Mouse (Mus musculus): ENCODE measurements at regions not wholly inside any gene's neighbourhood (a gene's known extent, or its start where the extent isn't known, plus 50 kb on each side); places are given as distances from the start of the nearest gene placed in this dataset.

DNA sequence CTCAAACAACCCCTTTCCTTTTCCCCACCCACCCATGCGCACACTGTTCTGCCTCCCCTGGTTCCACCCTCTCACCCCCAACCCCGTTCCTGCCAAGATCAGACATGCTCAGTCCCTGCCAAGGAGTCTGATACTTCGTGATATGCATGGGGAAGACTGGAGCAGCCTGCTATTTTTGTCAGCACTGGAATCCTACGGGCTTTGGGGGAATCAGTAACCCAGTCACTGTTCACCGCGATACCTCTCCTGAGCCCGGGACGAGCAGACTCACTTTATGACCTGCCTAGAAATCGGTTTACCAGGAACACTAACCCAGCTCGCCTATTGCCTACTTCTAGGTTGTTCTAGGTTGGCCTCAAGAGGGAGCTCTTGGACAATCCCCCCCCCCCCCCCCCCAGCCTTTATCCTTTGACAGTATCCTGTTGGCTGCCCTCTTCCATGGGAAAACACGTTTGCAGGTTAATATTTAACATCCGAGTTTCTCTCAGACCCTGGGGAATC lies 110.2 kb downstream of the Ddx11 start:
- no peak overlapping the region for H3K9ac ChIP-seq
- peak; percentile 59 for ATAC-seq
- WGBS, result 44% methylated on average over 12 of the region's 12 CpGs

GRCm38 (mm10) chr17:66234432-66234831 lies 111.1 kb downstream of the Ddx11 start:
- Histone ChIP-seq H3K9me3 (no peaks in the 10 kb centered on the region), H3K4me1 (replicated peaks) (no peaks in the 10 kb centered on the region; the same call in 1 of the 2 replicates), H3K27me3 (replicated peaks) (no peaks in the 10 kb centered on the region), H3K9ac (no peak overlapping the region), H3K27ac (no peak overlapping the region), H3K36me3 (no peaks in the 10 kb centered on the region), H3K4me3 (replicated peaks) (no peak overlapping the region), H3K4me2 (replicated peaks) (no peak overlapping the region)
- 85% methylated on average over 19 of the region's 19 CpGs for WGBS
- ATAC-seq, result no peak

More for the DNA sequence above, 110.2 kb downstream of the Ddx11 start:
- no peaks in the 10 kb centered on the region; the same call in 1 of the 2 replicates for H3K4me1 ChIP-seq (replicated peaks)
- peak overlapping the region; percentile 37; the same call in 1 of the 2 replicates for H3K4me2 ChIP-seq (replicated peaks)
- H3K27me3 ChIP-seq (replicated peaks), result no peaks in the 10 kb centered on the region
- H3K4me3 ChIP-seq (replicated peaks), result no peak overlapping the region
- no peak overlapping the region for H3K27ac ChIP-seq
- H3K9me3 ChIP-seq, result no peaks in the 10 kb centered on the region
- H3K36me3 ChIP-seq, result no peaks in the 10 kb centered on the region

DNA sequence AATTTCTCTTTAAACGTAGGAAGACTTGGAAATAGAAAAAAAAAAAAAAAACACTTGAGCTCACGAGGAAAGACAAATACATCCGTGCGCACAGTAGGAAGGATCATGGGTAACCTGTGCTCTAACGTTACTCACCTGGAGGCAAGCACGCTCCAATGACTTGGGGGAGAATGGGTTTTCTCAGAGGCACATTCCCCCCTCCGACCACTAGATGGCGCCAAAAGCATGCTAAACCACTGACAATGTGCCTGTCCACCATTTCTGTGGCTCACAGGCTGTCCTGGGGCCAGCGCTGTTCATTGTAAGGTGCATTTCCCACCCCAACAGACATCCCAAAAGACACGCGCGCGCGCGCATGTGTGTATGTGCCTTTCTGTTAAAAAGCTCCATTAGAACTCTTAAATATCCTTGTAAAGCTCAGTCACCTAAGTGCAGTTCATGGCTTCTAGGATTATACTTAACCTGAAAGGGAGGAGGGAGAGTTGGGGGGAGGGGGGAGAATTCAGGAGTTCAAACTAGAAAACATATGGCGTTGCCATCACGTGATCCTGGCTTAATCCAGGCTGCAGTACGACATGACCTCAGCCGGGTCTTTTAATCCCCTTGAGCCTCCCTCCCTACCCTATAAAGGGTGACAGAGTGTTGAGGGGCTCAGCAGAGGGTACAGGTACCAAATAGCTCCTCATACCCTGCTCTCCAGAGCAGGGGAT lies 111.9 kb downstream of the Ddx11 start:
- H3K4me1 ChIP-seq (replicated peaks), result no peaks in the 10 kb centered on the region; the same call in 1 of the 2 replicates
- WGBS, result 4% methylated on average over 19 of the region's 19 CpGs
- no peaks in the 10 kb centered on the region for H3K27me3 ChIP-seq (replicated peaks)
- no peaks in the 10 kb centered on the region for H3K36me3 ChIP-seq
- ATAC-seq, result peak; percentile 79
- H3K9me3 ChIP-seq, result no peaks in the 10 kb centered on the region
- no peak overlapping the region for H3K27ac ChIP-seq
- no peak overlapping the region for H3K9ac ChIP-seq
- H3K4me2 ChIP-seq (replicated peaks), result peak overlapping the region; percentile 33
- H3K4me3 ChIP-seq (replicated peaks), result no peak overlapping the region

GRCm38 (mm10) chr17:66235806-66236335 lies 112.6 kb downstream of the Ddx11 start:
- Histone ChIP-seq H3K9ac (no peak overlapping the region), H3K27ac (no peak overlapping the region), H3K27me3 (replicated peaks) (no peaks in the 10 kb centered on the region), H3K4me2 (replicated peaks) (no peak overlapping the region), H3K36me3 (no peaks in the 10 kb centered on the region), H3K9me3 (no peaks in the 10 kb centered on the region), H3K4me1 (replicated peaks) (no peaks in the 10 kb centered on the region; the same call in 1 of the 2 replicates), H3K4me3 (replicated peaks) (no peak overlapping the region)
- ATAC-seq, result no peak
- 80% methylated on average over 15 of the region's 15 CpGs for WGBS

- no peaks in the 10 kb centered on the region for H3K9me3 ChIP-seq
- H3K36me3 ChIP-seq, result no peaks in the 10 kb centered on the region
- WGBS, result 22% methylated on average over 9 of the region's 9 CpGs
- H3K4me3 ChIP-seq (replicated peaks), result peak overlapping the region; percentile 6; the same call in 1 of the 2 replicates
- peak overlapping the region; percentile 35 for H3K4me2 ChIP-seq (replicated peaks)
- H3K27ac ChIP-seq, result no peak overlapping the region
- peak; percentile 85 for ATAC-seq
- H3K9ac ChIP-seq, result no peak overlapping the region
- no peaks in the 10 kb centered on the region for H3K27me3 ChIP-seq (replicated peaks)
- H3K4me1 ChIP-seq (replicated peaks), result 0 out of 2 replicates have a peak, but pooled peaks cover 3% of the 10 kb centered on the region
Observed at GRCm38 (mm10) chr17:66241868-66242622, 118.7 kb downstream of the Ddx11 start.

DNA sequence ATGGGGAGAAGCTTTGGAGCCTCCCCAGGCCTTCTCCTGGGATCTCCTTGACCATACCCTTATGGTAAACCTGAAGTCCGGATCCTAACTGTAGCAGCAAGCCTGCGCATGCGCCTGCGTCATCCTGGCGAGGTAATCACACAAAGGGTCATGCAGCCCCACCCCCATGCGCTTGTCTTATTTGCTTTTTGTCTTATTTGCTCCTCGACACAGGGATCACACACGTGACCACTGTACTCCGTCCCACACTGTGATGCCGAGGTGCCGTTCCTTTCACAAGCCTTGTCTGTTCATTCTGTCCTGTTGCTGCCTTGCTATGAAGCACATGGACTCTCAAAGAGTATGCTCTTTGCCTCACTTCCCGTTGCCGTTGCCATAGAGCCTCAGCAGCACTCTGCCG lies 120.9 kb downstream of the Ddx11 start:
- 91% methylated on average over 14 of the region's 14 CpGs for WGBS
- Histone ChIP-seq H3K36me3 (no peaks in the 10 kb centered on the region), H3K4me1 (replicated peaks) (0 out of 2 replicates have a peak, but pooled peaks cover 3% of the 10 kb centered on the region), H3K9me3 (no peaks in the 10 kb centered on the region), H3K4me3 (replicated peaks) (no peak overlapping the region), H3K4me2 (replicated peaks) (no peak overlapping the region), H3K9ac (no peak overlapping the region), H3K27me3 (replicated peaks) (no peaks in the 10 kb centered on the region), H3K27ac (no peak overlapping the region)
- no peak for ATAC-seq

GRCm38 (mm10) chr17:66246031-66246534 lies 122.8 kb downstream of the Ddx11 start:
- no peak overlapping the region for H3K4me3 ChIP-seq (replicated peaks)
- H3K4me1 ChIP-seq (replicated peaks), result 0 out of 2 replicates have a peak, but pooled peaks cover 3% of the 10 kb centered on the region
- no peaks in the 10 kb centered on the region for H3K36me3 ChIP-seq
- no peak overlapping the region for H3K27ac ChIP-seq
- H3K9ac ChIP-seq, result no peak overlapping the region
- no peak overlapping the region for H3K4me2 ChIP-seq (replicated peaks)
- no peak for ATAC-seq
- no peaks in the 10 kb centered on the region for H3K27me3 ChIP-seq (replicated peaks)
- H3K9me3 ChIP-seq, result no peaks in the 10 kb centered on the region
- 70% methylated on average over 14 of the region's 14 CpGs for WGBS

DNA sequence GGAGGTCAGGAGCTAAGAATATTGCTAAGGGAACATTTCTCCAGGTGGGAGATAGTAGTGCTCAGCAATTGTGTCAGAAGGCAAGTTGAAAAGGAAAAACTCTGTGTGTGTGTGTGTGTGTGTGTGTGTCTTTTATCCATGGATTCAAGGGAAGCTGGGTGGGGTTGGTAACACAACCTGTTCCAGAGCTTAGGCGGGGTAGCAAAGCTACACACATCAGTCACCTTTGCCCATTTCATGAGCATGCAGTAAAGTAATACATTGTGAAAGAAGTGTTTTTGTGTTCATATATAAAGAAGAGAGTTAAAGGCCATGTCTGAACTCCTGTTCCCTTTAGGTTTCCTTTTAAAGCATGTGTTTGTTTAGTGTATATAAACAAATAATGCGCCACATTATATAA lies 128.2 kb downstream of the Ddx11 start:
- peak; percentile 53; the same call in 1 of the 2 replicates for ATAC-seq
- no peaks in the 10 kb centered on the region for H3K4me1 ChIP-seq (replicated peaks)
- WGBS, result 77% methylated on average over 2 of the region's 2 CpGs

GRCm38 (mm10) chr17:66252926-66253325 lies 129.6 kb downstream of the Ddx11 start:
- no peaks in the 10 kb centered on the region for H3K4me1 ChIP-seq (replicated peaks)
- ATAC-seq, result no peak
- H3K27me3 ChIP-seq (replicated peaks), result no peaks in the 10 kb centered on the region
- no peak overlapping the region for H3K4me3 ChIP-seq (replicated peaks)
- H3K36me3 ChIP-seq, result no peaks in the 10 kb centered on the region
- H3K27ac ChIP-seq, result no peak overlapping the region
- 81% methylated on average over 6 of the region's 6 CpGs for WGBS
- H3K9me3 ChIP-seq, result no peaks in the 10 kb centered on the region
- no peak overlapping the region for H3K4me2 ChIP-seq (replicated peaks)
- H3K9ac ChIP-seq, result no peak overlapping the region

More for the DNA sequence above, 128.2 kb downstream of the Ddx11 start:
- H3K36me3 ChIP-seq, result no peaks in the 10 kb centered on the region
- no peak overlapping the region for H3K9ac ChIP-seq
- H3K27me3 ChIP-seq (replicated peaks), result no peaks in the 10 kb centered on the region
- no peak overlapping the region for H3K27ac ChIP-seq
- H3K4me2 ChIP-seq (replicated peaks), result no peak overlapping the region
- no peaks in the 10 kb centered on the region for H3K9me3 ChIP-seq
- no peak overlapping the region for H3K4me3 ChIP-seq (replicated peaks)

DNA sequence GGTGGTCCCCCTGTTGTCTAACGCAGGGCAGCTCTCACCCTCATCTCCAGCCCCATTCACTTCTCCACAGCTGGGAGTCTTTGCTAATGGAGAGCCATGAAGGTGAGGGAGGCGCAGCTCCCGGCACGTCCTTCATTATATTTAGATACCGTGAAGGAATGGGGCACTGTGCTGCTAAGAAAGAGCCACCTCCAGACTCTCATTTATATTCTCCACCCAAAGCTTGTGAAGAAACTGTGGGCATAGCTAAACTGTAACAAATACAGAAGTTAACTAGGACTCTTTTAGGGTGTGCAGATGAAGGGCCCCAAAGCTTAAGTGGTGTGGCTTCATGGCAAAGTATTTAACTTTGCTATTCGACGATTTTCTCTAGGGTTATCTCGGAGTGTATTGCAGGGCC lies 136.4 kb downstream of the Ddx11 start:
- H3K4me2 ChIP-seq (replicated peaks), result no peak overlapping the region
- H3K4me1 ChIP-seq (replicated peaks), result no peaks in the 10 kb centered on the region
- H3K4me3 ChIP-seq (replicated peaks), result no peak overlapping the region
- no peak for ATAC-seq
- 75% methylated on average over 8 of the region's 8 CpGs for WGBS
- H3K27ac ChIP-seq, result no peak overlapping the region
- no peak overlapping the region for H3K9ac ChIP-seq
- no peaks in the 10 kb centered on the region for H3K9me3 ChIP-seq
- H3K27me3 ChIP-seq (replicated peaks), result no peaks in the 10 kb centered on the region
- no peaks in the 10 kb centered on the region for H3K36me3 ChIP-seq

DNA sequence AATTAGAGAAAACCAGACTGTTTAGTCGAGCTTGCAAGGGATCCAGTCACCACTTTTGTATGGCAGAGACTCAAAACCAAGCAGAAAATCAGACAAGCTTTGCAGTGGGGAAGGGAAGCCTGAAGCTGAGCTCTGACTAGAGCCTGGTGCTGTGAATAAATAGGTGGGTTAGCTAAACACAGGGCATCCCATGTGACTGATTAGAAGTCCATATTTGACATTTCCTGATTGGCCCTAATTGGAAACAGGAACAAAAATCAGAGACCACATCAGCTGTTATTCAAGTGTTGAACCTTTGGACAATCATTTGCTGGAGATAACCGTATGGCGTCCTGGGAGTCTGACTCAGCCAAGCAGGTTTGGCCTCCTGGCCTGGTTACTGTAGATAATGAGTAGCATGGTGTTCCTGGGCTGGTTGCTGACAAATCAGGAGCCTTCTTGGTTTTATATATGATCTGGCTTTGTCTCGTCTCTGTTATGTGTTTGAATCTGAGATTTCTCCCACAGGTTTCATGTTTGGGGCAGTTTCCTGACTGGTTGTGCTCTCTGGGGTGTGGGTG lies 139.4 kb downstream of the Ddx11 start:
- Histone ChIP-seq H3K4me2 (replicated peaks) (no peak overlapping the region), H3K4me1 (replicated peaks) (no peaks in the 10 kb centered on the region), H3K4me3 (replicated peaks) (no peak overlapping the region), H3K9me3 (no peaks in the 10 kb centered on the region), H3K9ac (no peak overlapping the region), H3K27ac (no peak overlapping the region), H3K36me3 (no peaks in the 10 kb centered on the region), H3K27me3 (replicated peaks) (no peaks in the 10 kb centered on the region)
- WGBS, result 65% methylated on average over 4 of the region's 4 CpGs
- peak; percentile 89 for ATAC-seq

DNA sequence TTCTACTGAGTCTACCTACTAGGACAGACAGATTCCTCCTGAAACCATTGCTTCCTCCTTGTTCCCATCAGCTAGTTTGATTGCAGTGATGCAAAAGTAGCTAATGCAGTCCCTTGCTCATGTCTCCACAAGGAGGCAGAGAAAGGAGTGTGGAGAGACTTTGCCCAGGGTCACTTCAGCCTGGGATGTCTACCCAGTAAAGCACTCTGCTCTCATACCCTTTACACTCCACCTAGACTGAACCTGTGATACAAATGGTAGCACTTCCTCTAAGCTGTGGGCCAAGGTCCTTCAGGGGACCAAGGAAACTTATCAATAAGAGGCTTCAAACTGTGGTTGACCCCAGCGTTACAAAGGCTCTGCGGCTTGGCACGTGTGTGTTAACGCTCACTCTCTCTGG lies 140.1 kb downstream of the Ddx11 start:
- H3K9ac ChIP-seq, result no peak overlapping the region
- no peaks in the 10 kb centered on the region for H3K27me3 ChIP-seq (replicated peaks)
- H3K4me1 ChIP-seq (replicated peaks), result no peaks in the 10 kb centered on the region
- WGBS, result 82% methylated on average over 4 of the region's 4 CpGs
- no peaks in the 10 kb centered on the region for H3K9me3 ChIP-seq
- no peaks in the 10 kb centered on the region for H3K36me3 ChIP-seq
- no peak overlapping the region for H3K4me3 ChIP-seq (replicated peaks)
- H3K27ac ChIP-seq, result no peak overlapping the region
- no peak overlapping the region for H3K4me2 ChIP-seq (replicated peaks)
- ATAC-seq, result 0 out of 2 replicates have a peak, but pooled peaks have one; percentile 7

Measured in intestine, embryonic 15.5 days (tissue).